Mouse (Mus musculus) frontal cortex, postnatal 10 days (tissue): ENCODE measurements at regions not wholly inside any gene's neighbourhood (a gene's known extent, or its start where the extent isn't known, plus 50 kb on each side); places are given as distances from the start of the nearest gene placed in this dataset.

ENCODE experiments used
- DNase-seq, 2 experiments: peaks; one replicate each; pipeline ENCODE4 v3.0.0; 2022; ENCODE audit warnings: low spot score in 2 of 2, mixed read lengths in 1 of 2

DNA sequence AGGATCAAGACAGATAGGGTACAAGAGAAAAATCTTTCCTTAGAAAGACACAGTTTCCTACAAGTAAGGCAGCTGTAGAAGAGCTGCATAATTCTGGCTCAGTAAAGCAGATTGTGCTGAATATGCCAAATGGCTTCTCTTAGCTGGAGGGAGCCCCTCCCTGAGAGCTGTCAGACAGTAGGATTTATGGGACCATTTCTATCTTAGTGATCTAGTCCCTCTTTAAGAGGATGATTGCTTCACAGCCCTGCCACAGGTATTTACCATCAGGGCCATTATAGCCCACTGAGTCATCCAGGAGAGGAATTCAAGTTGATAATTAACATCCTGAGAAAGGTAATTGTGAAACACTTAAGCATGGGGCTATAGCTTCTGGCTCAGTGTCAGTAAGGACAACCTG, 101.5 kb upstream of the Cypt1 start:
- DNase-seq = no peak

DNA sequence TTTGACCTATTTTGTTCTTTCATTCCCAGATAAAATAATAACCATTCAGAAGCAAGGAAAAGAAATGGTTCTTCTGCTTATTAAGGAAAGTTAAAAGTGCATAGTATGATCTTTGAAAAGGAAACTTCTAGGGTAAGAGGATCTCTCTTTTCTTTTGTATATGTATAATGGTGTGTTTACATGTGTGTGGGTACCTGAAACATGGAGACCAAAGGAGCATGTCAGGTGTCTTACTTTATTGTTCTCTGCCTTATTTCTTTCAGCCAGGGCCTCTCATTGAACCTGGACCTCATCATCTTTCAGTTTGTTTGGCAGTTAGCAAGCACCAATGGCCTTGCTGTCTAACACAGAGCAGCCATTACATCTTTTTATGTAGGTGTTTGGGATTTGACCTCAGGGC, 101.0 kb upstream of the Cypt1 start:
- DNase-seq = no peak

- DNase-seq = no peak
Observed at GRCm38 (mm10) chrX:16438088-16438487, 84.6 kb upstream of the Cypt1 start.

DNA sequence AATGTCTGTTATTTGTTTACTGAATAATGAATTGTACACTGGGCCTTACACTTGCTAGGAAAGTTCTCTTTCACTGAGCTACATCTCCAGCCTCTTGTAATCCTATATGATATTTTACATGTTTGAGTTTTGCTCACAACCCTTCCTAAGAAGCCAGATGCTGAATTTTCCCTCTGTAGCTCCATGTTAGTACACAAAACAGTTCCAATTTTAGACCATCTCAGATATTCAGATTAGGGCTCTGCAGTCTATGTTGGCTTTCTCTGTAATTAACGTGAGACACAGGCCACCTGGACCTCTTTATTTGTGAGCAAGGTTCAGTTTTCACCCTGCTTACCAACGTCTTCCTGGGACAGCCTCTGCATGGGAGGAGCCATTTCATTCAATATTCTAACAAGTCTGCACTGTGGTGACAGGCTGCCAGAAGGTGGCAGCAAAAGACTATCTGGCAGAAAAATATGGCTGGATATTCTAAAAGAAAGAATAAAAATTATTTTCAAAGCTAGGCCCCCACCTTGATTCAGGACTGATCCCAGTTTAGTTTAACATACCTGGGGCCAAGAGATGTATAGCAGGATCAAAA, 72.1 kb upstream of the Cypt1 start:
- DNase-seq = peak in 1 of 2 experiments; percentile 28
